Mouse (Mus musculus) liver, embryonic 16.5 days (tissue): ENCODE measurements around the gene Ip6k1. TPM values are rescaled to one million over a fixed set of nuclear protein-coding genes. Genes with fewer than 3 reads are reported as not detected.

Experiments used
- ATAC-seq: fragments of 200-750 bp; cut with Nextera tagmentation; 2 replicates; pipeline ENCODE4 v1.8.0; 2017; ENCODE audit warnings: low read depth, mild to moderate bottlenecking, moderate number of reproducible peaks, moderate library complexity
- H3K27ac ChIP-seq: fragments of 300-500 bp; sonication (generic); 2 replicates; pipeline ENCODE4 v1.5.1; 2014; ENCODE audit warnings: mild to moderate bottlenecking, low read length
- H3K27me3 ChIP-seq: fragments of 300-500 bp; sonication (generic); 2 replicates; pipeline ENCODE4 v1.6.1; 2014; ENCODE audit warnings: low read depth, low read length, mixed read lengths; ENCODE audit not compliant: control insufficient read depth, insufficient read depth
- H3K36me3 ChIP-seq: fragments of 300-500 bp; sonication (generic); 2 replicates; pipeline ENCODE4 v1.6.1; 2014; ENCODE audit warnings: mild to moderate bottlenecking; ENCODE audit not compliant: control insufficient read depth, insufficient read depth
- H3K4me1 ChIP-seq: fragments of 300-500 bp; sonication (generic); 2 replicates; pipeline ENCODE4 v1.6.1; 2014; ENCODE audit warnings: low read depth, low read length, mixed read lengths; ENCODE audit not compliant: control insufficient read depth
- H3K4me2 ChIP-seq: fragments of 300-500 bp; sonication (generic); 2 replicates; pipeline ENCODE4 v1.6.1; 2014; ENCODE audit warnings: low read depth, low read length, mixed read lengths
- H3K4me3 ChIP-seq: fragments of 300-500 bp; sonication (generic); 2 replicates; pipeline ENCODE4 v1.5.1; 2014; ENCODE audit warnings: low read depth, mild to moderate bottlenecking, low read length
- H3K9ac ChIP-seq: fragments of 300-500 bp; sonication (generic); 2 replicates; pipeline ENCODE4 v1.6.1; 2014; ENCODE audit warnings: low read depth, low read length
- H3K9me3 ChIP-seq: fragments of 300-500 bp; sonication (generic); replicated peaks from 2 replicates; pipeline ENCODE4 v1.6.1; 2016; ENCODE audit warnings: low read length; ENCODE audit not compliant: control insufficient read depth
- WGBS: fragments of 180-500 bp; shearing (Covaris S2); extraction: QIAGEN DNeasy Blood & Tissue Kit; methylation state at CpG from one replicate; pipeline ENCODE4 v1.1.7; 2014; ENCODE audit not compliant: insufficient replicate concordance; 5-methylcytosine and 5-hydroxymethylcytosine counted together
- polyA plus RNA-seq: library from polyadenylated mRNA; unstranded; fragments of >200 nt; fragmentation: Nextera tagmentation; extraction: Ambion mirVana; gene quantifications from 2 replicates; pipeline ENCODE4 v1.2.1, GENCODE M21; 2015

Gene Ip6k1
- polyA plus RNA-seq, 1 experiment from 2014 or later = 45.3 TPM

DNA sequence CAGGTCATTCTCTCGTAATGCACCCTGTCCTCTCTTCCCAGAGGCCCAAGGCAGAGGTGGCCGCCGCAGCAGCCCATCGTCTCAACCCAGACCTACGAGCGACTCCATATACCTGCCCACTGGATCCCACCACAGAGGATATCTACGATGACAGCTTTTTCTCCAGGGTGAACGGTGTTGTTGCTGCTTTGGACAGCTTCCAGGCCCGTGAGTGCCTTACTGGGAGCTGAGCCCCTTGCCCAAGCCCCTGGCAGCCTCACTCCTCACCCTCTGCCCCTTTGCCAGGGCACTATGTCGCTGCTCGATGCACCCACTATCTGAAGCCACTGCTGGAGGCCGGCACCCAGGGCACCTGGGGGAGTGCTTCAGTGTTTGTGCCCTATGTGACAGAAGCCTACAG lies 23.5 kb upstream of the Ip6k1 start:
- no peak overlapping the region; the same call in 1 of the 2 replicates for H3K27ac ChIP-seq
- no peak overlapping the region for H3K4me2 ChIP-seq

GRCm38 (mm10) chr9:107981684-107982605 lies 20.4 kb upstream of the Ip6k1 start:
- Histone ChIP-seq H3K4me2 (peak overlapping the region; percentile 97), H3K9me3 (no peaks in the 10 kb centered on the region), H3K27ac (peak overlapping the region; percentile 96), H3K4me1 (peaks cover 79% of the 10 kb centered on the region), H3K27me3 (no peaks in the 10 kb centered on the region), H3K9ac (peak overlapping the region; percentile 90), H3K4me3 (peak overlapping the region; percentile 91), H3K36me3 (peaks cover 64% of the 10 kb centered on the region)
- ATAC-seq = no peak
- 33% methylated on average over 7 of the region's 7 CpGs for WGBS

More for the DNA sequence above, 23.5 kb upstream of the Ip6k1 start:
- peaks cover 57% of the 10 kb centered on the region for H3K36me3 ChIP-seq
- no peak overlapping the region for H3K4me3 ChIP-seq
- peaks cover 82% of the 10 kb centered on the region for H3K4me1 ChIP-seq
- 87% methylated on average over 12 of the region's 12 CpGs for WGBS
- no peak overlapping the region for H3K9ac ChIP-seq
- H3K27me3 ChIP-seq = no peaks in the 10 kb centered on the region
- no peaks in the 10 kb centered on the region for H3K9me3 ChIP-seq
- ATAC-seq = no peak

DNA sequence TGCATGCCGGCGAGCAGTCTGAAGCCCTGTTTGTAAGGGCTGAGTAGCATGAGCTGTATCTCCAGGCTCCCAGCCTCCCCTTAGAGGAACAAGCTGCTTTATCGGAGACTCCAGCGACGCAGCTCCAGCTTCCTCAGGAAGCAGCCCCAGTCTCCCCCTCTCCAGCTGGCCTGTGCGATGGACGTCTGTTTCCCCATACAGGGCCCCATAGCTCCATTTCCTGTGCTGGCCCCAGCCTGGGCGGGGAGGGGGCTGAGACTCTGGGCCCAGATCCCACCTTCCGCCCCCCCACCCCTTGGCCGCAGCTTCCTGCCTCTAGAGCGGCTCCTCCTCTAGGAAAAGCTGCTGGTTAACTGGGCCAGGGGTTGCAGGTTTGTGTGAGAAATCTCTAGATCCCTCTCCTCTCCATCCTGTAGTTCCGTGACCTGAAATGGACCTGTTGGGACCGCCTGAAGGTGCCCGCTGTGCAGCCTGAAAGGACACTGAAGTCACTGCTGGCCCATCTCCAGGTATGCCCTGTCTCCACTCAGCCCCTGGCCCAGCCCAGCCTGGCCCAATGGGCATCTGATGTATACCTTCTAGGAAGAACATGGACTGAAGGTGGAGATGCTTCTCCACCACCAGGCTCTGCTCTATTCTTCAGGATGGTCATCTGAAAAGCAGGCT lies 19.5 kb upstream of the Ip6k1 start, which contains the start of gene Gm20661:
Gene Gm20661 (plus strand): TSS at position 378 of the 666 bp plus-strand sequence.
- peak; percentile 73 for ATAC-seq
- H3K27ac ChIP-seq = peak within 1 kb of the TSS; percentile 96
- peaks cover 70% of the 10 kb centered on the region for H3K4me1 ChIP-seq
- H3K9me3 ChIP-seq = no peaks in the 10 kb centered on the region
- H3K36me3 ChIP-seq = peaks cover 57% of the 10 kb centered on the region
- no peaks in the 10 kb centered on the region for H3K27me3 ChIP-seq
- peak within 1 kb of the TSS; percentile 97 for H3K4me2 ChIP-seq
- H3K4me3 ChIP-seq = peak within 1 kb of the TSS; percentile 91
- WGBS = 16% methylated on average over 14 of the region's 14 CpGs
- H3K9ac ChIP-seq = peak within 1 kb of the TSS; percentile 90

DNA sequence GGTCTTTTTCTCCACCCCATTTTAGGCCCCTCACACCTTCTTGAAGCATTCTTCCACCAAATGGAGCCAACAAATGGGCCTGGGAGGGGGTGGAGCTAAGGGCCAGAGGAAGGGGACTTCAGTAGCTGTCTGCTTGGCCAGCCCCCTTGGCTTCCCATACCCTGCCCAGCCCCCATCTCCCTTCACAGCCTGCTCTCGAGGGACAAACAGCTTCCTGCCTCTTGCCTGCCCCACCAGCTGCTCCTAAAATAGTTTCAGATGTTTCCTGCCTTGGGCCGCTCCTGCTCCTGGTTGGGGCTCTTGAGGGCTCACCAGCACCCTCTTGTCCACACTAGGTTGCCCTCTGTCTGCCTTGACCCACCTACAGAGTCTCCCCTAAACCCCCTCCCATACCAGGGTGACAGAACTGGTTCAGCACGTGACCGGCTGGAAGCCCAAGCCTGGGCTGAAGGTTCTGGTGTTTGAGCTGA lies 18.8 kb upstream of the Ip6k1 start:
- peak overlapping the region; percentile 97 for H3K4me2 ChIP-seq
- H3K27ac ChIP-seq = peak overlapping the region; percentile 96
- H3K27me3 ChIP-seq = no peaks in the 10 kb centered on the region
- WGBS = 8% methylated on average over 4 of the region's 4 CpGs
- H3K4me3 ChIP-seq = peak overlapping the region; percentile 91
- peak overlapping the region; percentile 90 for H3K9ac ChIP-seq
- H3K9me3 ChIP-seq = no peaks in the 10 kb centered on the region
- peaks cover 67% of the 10 kb centered on the region for H3K4me1 ChIP-seq
- ATAC-seq = no peak
- H3K36me3 ChIP-seq = peaks cover 52% of the 10 kb centered on the region

DNA sequence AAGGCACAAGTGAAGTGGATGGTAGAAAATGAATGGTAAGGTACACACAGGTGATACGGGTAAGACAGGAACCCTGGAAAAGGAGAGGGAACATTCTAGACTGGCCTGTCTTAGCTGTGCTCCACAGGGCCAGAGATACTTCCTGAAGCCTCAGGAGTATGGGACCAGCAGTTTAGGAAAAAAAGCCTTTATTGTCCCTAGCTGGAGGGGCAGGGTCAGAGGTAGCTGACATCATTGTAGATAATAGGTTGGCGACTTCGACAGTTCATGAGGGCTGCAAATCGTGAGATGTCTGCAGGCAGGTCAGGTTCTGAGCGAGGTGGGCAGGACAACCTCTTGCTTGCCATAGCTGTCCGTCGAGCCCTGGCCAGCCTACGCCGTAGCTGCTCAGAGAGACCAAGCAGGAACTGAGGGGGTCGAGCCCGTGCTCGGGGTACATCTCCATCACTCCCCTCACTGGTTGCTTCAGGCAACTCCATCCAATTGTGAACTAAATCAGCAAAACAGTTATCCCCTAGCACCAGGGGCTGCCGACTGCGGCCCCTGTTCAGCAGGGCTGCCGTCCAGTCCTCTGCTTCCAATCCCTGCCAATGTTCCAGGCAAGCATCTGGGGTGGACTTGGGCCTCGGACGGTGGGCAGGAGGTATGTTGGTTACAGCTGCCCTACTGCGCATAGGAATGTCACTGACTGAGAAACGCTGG lies 18.1 kb upstream of the Ip6k1 start:
- ATAC-seq = no peak
- Histone ChIP-seq H3K27me3 (no peaks in the 10 kb centered on the region), H3K4me2 (peak overlapping the region; percentile 97), H3K4me3 (peak overlapping the region; percentile 91), H3K27ac (peak overlapping the region; percentile 96), H3K9me3 (no peaks in the 10 kb centered on the region), H3K4me1 (peaks cover 63% of the 10 kb centered on the region), H3K9ac (peak overlapping the region; percentile 90), H3K36me3 (peaks cover 44% of the 10 kb centered on the region)
- 21% methylated on average over 19 of the region's 19 CpGs for WGBS

DNA sequence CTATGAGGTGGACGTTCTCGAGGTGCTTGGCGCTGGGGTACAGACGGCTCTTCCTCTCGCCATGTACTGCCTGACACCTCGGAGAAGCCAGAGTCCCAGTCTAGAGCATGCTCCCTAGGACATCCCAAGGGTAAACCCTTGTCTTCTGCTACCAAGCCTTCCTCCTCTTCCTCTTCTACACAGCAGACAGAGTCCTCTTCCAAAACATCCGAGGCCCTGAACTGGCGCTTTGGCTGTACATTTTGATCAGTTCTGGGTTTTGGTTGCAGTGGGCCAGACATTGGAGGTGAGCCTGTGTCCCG lies 17.6 kb upstream of the Ip6k1 start:
- Histone ChIP-seq H3K27me3 (no peaks in the 10 kb centered on the region), H3K9ac (peak overlapping the region; percentile 90), H3K9me3 (no peaks in the 10 kb centered on the region), H3K4me2 (peak overlapping the region; percentile 97), H3K4me1 (peaks cover 60% of the 10 kb centered on the region), H3K27ac (peak overlapping the region; percentile 96), H3K4me3 (peak overlapping the region; percentile 91), H3K36me3 (peaks cover 39% of the 10 kb centered on the region)
- WGBS = 5% methylated on average over 9 of the region's 9 CpGs
- no peak for ATAC-seq

- peak; percentile 79 for ATAC-seq
- peaks cover 55% of the 10 kb centered on the region for H3K4me1 ChIP-seq
Observed at GRCm38 (mm10) chr9:107985131-107986119, 16.9 kb upstream of the Ip6k1 start, which contains the start of gene Inka1. Gene Inka1, minus strand, starts transcription at chr9:107985879.

GRCm38 (mm10) chr9:107986376-107986775 lies 15.9 kb upstream of the Ip6k1 start:
- Histone ChIP-seq H3K9me3 (no peaks in the 10 kb centered on the region), H3K4me2 (peak overlapping the region; percentile 97), H3K4me1 (peaks cover 46% of the 10 kb centered on the region), H3K4me3 (peak overlapping the region; percentile 91), H3K9ac (peak overlapping the region; percentile 90), H3K36me3 (peaks cover 23% of the 10 kb centered on the region), H3K27ac (peak overlapping the region; percentile 40; the same call in 1 of the 2 replicates), H3K27me3 (no peaks in the 10 kb centered on the region)
- peak; percentile 19 for ATAC-seq
- 2% methylated on average over 18 of the region's 18 CpGs for whole genome bisulfite sequencing

More at GRCm38 (mm10) chr9:107985131-107986119, 16.9 kb upstream of the Ip6k1 start, which contains the start of gene Inka1:
- Histone ChIP-seq H3K36me3 (peaks cover 32% of the 10 kb centered on the region), H3K4me2 (peak within 1 kb of the TSS; percentile 97), H3K9me3 (no peaks in the 10 kb centered on the region), H3K27ac (peak within 1 kb of the TSS; percentile 96), H3K27me3 (no peaks in the 10 kb centered on the region), H3K9ac (peak within 1 kb of the TSS; percentile 90), H3K4me3 (peak within 1 kb of the TSS; percentile 91)
- WGBS = under 1% methylated on average over 58 of the region's 58 CpGs
